Mouse (Mus musculus) intestine, embryonic 16.5 days (tissue): ENCODE measurements at regions not wholly inside any gene's neighbourhood (a gene's known extent, or its start where the extent isn't known, plus 50 kb on each side); places are given as distances from the start of the nearest gene placed in this dataset.

Experiments
- ATAC-seq: fragments of 200-750 bp; cut with Nextera tagmentation; 2 replicates; pipeline ENCODE4 v1.8.0; 2017; ENCODE audit warnings: moderate TSS enrichment, moderate library complexity
- H3K27ac ChIP-seq: fragments of 300-500 bp; sonication (generic); 2 replicates; pipeline ENCODE4 v1.5.1; 2014; ENCODE audit warnings: mild to moderate bottlenecking, low read length
- H3K27me3 ChIP-seq: fragments of 300-500 bp; sonication (generic); replicated peaks from 2 replicates; pipeline ENCODE4 v1.6.1; 2014; ENCODE audit warnings: low read length, control low read depth, mixed read lengths; ENCODE audit not compliant: control insufficient read depth, insufficient read depth
- H3K36me3 ChIP-seq: fragments of 300-500 bp; sonication (generic); 2 replicates; pipeline ENCODE4 v1.6.1; 2014; ENCODE audit warnings: low read length, control low read depth; ENCODE audit not compliant: control insufficient read depth, insufficient read depth
- H3K4me1 ChIP-seq: fragments of 300-500 bp; sonication (generic); 2 replicates; pipeline ENCODE4 v1.6.1; 2014; ENCODE audit warnings: low read length, control low read depth, mixed read lengths; ENCODE audit not compliant: control insufficient read depth, insufficient read depth
- H3K4me2 ChIP-seq: fragments of 300-500 bp; sonication (generic); 2 replicates; pipeline ENCODE4 v1.6.1; 2014; ENCODE audit warnings: low read depth, low read length, control low read depth
- H3K4me3 ChIP-seq: fragments of 300-500 bp; sonication (generic); 2 replicates; pipeline ENCODE4 v1.5.1; 2014; ENCODE audit warnings: mild to moderate bottlenecking, low read length
- H3K9ac ChIP-seq: fragments of 300-500 bp; sonication (generic); 2 replicates; pipeline ENCODE4 v1.6.1; 2014; ENCODE audit warnings: low read depth, low read length
- H3K9me3 ChIP-seq: fragments of 300-500 bp; sonication (generic); 2 replicates; pipeline ENCODE4 v1.6.1; 2016; ENCODE audit warnings: low read length, control low read depth; ENCODE audit not compliant: control insufficient read depth
- WGBS: fragments of 180-500 bp; shearing (Covaris S2); extraction: QIAGEN DNeasy Blood & Tissue Kit; methylation state at CpG from one replicate; pipeline ENCODE4 v1.1.7; 2014; 5-methylcytosine and 5-hydroxymethylcytosine counted together

DNA sequence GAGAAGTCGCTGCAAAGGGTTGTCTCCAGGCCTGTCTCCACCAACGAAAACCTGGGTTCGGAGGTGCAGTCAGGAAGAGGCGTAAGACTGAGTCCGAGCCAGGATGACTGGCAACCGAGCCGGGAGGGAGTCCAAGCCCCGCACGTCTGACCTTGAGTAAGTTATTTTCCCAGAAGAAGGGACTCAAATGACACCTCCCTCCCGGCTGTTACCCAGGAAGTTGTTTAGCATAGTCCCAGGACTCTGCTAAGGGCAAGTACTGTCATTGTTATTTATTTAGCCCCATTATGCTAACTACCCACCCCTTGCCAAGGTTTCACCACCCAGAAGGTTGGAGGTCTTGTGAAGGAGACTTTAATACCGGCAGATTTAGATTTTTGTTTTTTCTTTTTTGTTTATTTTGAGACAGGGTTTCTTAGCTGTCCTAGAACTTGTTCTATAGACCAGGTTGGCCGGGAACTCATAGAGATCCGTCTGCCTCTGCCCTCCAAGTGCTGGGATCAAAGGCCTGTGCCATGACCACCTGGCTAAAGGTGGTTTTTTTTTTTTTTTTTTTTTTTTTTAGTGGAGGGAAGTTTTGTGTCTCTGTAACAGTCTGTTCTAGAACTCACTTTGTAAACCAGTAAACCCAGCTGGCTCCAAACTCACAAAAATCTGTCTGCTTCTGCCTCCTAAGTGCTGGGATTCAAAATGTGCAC is 107.8 kb downstream of the Sox2 start:
- Histone ChIP-seq H3K4me2 (no peak overlapping the region), H3K27ac (no peak overlapping the region), H3K4me3 (no peak overlapping the region), H3K27me3 (no peaks in the 10 kb centered on the region), H3K9ac (no peak overlapping the region), H3K9me3 (no peaks in the 10 kb centered on the region), H3K36me3 (no peaks in the 10 kb centered on the region), H3K4me1 (no peaks in the 10 kb centered on the region)
- no peak for ATAC-seq
- WGBS, result 29% methylated on average over 13 of the region's 13 CpGs

DNA sequence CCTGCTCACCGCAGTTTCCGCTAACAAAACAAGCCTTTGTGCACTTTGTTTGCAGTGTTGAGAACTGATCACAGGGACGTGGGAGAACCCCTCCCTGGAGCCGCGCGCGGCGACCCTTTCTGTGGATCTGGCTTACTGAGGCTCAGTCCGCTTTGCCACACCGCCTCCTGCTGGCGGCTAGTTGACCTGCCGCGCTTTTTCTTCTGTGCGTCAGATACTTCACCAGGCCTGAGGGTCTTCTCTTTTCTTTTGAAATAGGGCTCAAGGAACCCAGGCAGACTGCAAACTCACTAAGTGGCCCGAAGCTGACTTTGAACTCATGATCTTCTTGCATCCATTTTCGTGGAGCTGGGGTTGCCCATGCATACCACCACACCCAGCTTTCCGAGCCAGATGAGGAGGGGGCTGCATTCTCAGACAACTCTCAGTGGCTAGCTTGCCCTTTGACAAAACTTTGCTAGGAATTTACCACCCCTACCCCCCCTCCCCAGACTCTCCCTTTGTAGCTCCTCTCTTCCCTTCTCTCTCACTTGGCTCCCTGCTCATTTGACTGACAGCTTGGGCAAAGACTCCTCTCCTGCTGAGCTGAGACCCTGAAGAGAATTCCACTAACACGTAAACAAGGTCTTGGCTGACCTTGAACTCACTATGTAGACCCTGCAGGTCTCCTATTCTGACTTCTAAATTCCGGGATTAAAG is 109.9 kb downstream of the Sox2 start:
- no peak overlapping the region for H3K27ac ChIP-seq

DNA sequence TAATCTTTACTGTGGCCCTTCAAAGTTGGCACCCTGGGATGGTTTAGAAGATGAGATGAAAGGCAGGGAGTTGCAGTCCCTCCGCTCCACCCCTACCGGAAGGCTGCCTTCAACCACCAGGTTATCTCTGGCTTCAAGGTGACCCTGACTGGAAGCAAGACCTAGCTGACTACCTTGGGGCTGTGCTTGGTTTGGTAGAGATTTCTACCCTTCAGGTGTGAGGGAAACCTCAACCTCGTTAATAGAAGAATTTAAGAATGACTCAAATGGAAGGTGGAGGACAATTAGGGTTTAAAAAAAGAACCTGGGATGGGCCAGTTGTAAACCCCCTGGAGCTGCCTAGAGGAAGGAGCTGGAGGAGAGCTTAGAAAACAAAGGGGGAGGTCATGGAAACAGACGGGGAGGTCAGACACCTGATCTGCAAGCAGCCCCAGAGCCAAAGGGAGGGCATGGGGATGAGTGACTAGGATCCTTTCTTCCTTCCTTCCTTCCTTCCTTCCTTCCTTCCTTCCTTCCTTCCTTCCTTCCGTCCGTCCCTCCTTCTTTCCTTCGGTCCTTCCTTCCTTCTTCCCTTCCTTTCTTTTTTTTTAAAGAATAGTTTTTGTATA is 111.1 kb downstream of the Sox2 start:
- H3K9me3 ChIP-seq, result no peaks in the 10 kb centered on the region
- H3K9ac ChIP-seq, result no peak overlapping the region
- H3K4me1 ChIP-seq, result no peaks in the 10 kb centered on the region
- H3K36me3 ChIP-seq, result no peaks in the 10 kb centered on the region
- H3K4me3 ChIP-seq, result no peak overlapping the region
- ATAC-seq, result no peak
- H3K27me3 ChIP-seq, result no peaks in the 10 kb centered on the region
- no peak overlapping the region for H3K4me2 ChIP-seq
- 74% methylated on average over 7 of the region's 7 CpGs for WGBS
- no peak overlapping the region for H3K27ac ChIP-seq

More for the DNA sequence above, 109.9 kb downstream of the Sox2 start:
- Histone ChIP-seq H3K9me3 (no peaks in the 10 kb centered on the region), H3K4me3 (no peak overlapping the region), H3K4me2 (no peak overlapping the region), H3K9ac (no peak overlapping the region), H3K36me3 (no peaks in the 10 kb centered on the region), H3K4me1 (no peaks in the 10 kb centered on the region), H3K27me3 (no peaks in the 10 kb centered on the region)
- no peak for ATAC-seq
- 70% methylated on average over 19 of the region's 19 CpGs for WGBS

DNA sequence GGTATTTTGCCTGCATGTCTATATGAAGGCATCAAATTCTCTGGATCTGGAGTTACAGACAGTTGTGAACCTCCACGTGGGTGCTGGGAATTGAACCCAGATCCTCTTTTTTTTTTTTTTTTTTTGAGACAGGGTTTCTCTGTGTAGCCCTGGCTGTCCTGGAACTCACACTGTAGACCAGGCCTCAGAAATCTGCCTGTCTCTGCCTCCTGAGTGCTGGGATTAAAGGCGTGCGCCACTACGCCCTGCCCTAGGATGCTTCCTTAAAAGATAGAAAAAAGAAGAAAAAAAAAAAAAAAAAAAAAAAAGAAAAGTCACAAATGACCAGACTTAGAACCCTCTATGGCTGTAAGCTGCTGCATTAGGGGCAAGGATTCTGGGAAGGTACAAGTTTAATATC is 111.6 kb downstream of the Sox2 start:
- no peaks in the 10 kb centered on the region for H3K4me1 ChIP-seq
- H3K9ac ChIP-seq, result no peak overlapping the region
- no peak overlapping the region for H3K4me2 ChIP-seq
- no peaks in the 10 kb centered on the region for H3K27me3 ChIP-seq
- no peak overlapping the region for H3K27ac ChIP-seq
- ATAC-seq, result no peak
- H3K4me3 ChIP-seq, result no peak overlapping the region
- H3K36me3 ChIP-seq, result no peaks in the 10 kb centered on the region
- H3K9me3 ChIP-seq, result no peaks in the 10 kb centered on the region
- 90% methylated on average over 4 of the region's 4 CpGs for WGBS

DNA sequence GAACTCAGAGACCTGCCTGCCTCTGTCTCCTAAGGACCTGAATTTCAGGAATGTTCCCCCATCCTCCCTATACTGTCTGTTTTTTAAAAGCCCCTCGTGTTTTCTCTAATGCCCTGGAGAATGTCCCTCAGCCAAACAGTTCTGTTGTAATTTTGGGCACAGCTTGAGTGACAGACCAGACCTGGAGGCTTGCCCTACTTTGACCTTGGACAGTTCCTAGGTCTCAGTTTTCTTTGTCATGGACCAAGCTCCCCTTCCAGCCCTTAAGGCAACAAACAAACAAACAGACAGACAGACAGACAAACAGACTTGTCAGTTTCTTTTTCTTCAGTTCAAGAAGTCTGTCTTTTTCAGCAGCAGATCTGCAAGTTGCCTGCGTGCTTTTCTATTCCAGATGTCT is 114.4 kb downstream of the Sox2 start:
- Histone ChIP-seq H3K27ac (no peak overlapping the region), H3K27me3 (no peaks in the 10 kb centered on the region), H3K4me3 (no peak overlapping the region), H3K4me1 (no peaks in the 10 kb centered on the region), H3K9me3 (no peaks in the 10 kb centered on the region), H3K36me3 (no peaks in the 10 kb centered on the region), H3K4me2 (no peak overlapping the region), H3K9ac (no peak overlapping the region)
- 59% methylated on average over 2 of the region's 2 CpGs for WGBS
- no peak for ATAC-seq

DNA sequence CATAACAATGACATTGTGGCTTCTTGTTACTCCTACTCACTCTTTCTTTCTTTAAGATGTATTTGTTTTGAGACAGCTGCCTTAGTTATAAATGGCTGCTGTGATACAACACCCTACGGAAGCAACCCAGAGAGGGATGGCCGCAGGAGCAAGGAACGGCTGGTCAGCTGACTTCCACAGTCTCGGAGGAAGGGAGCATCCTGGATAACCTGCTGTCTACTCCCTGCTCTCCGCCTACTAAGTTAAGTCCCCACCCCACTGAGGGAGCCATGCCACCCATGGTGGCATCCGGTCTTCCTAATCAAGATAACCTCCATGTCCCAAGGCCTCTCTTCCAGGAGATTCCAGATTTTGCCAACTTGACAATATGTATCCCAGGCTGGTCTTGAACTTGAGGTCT is 114.9 kb downstream of the Sox2 start:
- H3K27me3 ChIP-seq, result no peaks in the 10 kb centered on the region
- no peak for ATAC-seq
- no peaks in the 10 kb centered on the region for H3K9me3 ChIP-seq
- no peaks in the 10 kb centered on the region for H3K4me1 ChIP-seq
- WGBS, result 81% methylated on average over 6 of the region's 6 CpGs
- no peak overlapping the region for H3K9ac ChIP-seq
- H3K27ac ChIP-seq, result no peak overlapping the region
- H3K36me3 ChIP-seq, result no peaks in the 10 kb centered on the region
- H3K4me3 ChIP-seq, result no peak overlapping the region
- no peak overlapping the region for H3K4me2 ChIP-seq

DNA sequence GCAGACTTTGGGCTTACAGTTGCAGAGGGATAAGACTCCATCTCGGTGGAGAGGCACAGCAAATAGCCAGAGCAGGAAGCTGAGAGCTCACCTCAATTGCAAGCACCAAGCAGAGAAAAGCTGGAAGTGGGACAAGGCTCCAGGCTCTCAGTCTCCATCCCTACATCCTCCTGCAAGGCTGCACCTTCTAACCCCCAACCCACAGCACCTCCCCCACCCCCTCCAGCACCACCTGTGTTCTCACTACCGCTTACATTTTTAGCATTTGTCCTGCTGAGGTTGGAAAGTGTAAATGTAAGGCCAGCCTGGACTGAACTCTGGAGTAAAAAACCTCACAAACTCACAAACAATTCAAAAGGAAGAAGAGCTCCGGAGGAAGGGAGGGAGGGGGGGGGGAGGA is 119.6 kb downstream of the Sox2 start:
- 34% methylated on average over 2 of the region's 3 CpGs for WGBS

DNA sequence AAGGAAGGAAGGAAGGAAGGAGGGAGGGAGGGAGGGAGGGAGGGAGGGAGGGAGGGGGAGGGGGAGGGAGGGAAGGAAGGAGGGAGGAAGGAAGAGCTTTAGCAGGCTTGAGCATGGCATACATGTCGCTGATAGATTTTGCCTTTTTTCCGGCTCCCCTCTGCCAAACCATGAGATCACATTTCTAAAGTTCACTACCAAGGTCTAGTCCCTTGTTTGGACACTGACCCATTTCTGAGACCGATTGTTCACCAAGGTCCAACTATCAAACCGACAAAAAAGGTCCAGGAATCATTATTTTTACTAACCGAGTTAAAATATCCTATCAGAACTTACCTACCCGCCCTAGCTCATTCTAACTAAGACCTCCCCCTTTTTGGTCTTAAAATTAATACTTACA is 120.1 kb downstream of the Sox2 start:
- no peaks in the 10 kb centered on the region for H3K9me3 ChIP-seq
- no peaks in the 10 kb centered on the region for H3K36me3 ChIP-seq
- 74% methylated on average over 6 of the region's 6 CpGs for WGBS
- no peaks in the 10 kb centered on the region for H3K4me1 ChIP-seq
- H3K27ac ChIP-seq, result no peak overlapping the region
- no peaks in the 10 kb centered on the region for H3K27me3 ChIP-seq
- no peak overlapping the region for H3K4me2 ChIP-seq
- no peak for ATAC-seq
- no peak overlapping the region for H3K9ac ChIP-seq
- no peak overlapping the region for H3K4me3 ChIP-seq

More for the DNA sequence above, 119.6 kb downstream of the Sox2 start:
- no peak overlapping the region for H3K4me2 ChIP-seq
- H3K36me3 ChIP-seq, result no peaks in the 10 kb centered on the region
- H3K27ac ChIP-seq, result no peak overlapping the region
- H3K4me1 ChIP-seq, result no peaks in the 10 kb centered on the region
- no peak overlapping the region for H3K9ac ChIP-seq
- no peak for ATAC-seq
- H3K27me3 ChIP-seq, result no peaks in the 10 kb centered on the region
- H3K9me3 ChIP-seq, result no peaks in the 10 kb centered on the region
- H3K4me3 ChIP-seq, result no peak overlapping the region

DNA sequence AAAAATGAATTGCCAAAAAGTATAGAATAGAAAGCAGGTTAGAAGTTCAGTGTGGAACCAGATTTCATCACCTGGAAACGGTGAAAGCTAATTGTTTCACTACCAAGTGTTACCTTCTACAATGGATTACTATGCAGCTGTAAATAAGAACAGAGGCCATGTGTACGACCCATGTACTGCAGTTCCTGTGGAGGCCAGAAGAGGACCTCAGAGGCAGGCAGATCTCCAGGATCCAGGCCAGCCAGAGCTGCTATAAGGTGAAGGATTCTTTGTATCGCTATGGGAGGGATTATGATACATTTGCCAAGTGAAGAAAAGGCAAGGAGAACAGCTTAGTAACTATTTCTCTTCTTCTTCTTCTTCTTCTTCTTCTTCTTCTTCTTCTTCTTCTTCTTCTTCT is 121.8 kb downstream of the Sox2 start:
- WGBS, result 85% methylated on average over 3 of the region's 3 CpGs
- Histone ChIP-seq H3K9ac (no peak overlapping the region), H3K27me3 (no peaks in the 10 kb centered on the region), H3K4me3 (no peak overlapping the region), H3K4me2 (no peak overlapping the region), H3K9me3 (no peaks in the 10 kb centered on the region), H3K36me3 (no peaks in the 10 kb centered on the region), H3K4me1 (no peaks in the 10 kb centered on the region), H3K27ac (no peak overlapping the region)
- ATAC-seq, result no peak
